Mouse (Mus musculus): ENCODE results near the gene Gm49394. TPM values are rescaled to one million over a fixed set of nuclear protein-coding genes. Genes with fewer than 3 reads are reported as not detected.

Gene Gm49394
- polyA plus RNA-seq (2016; fragmentation: Nextera tagmentation; extraction: Ambion mirVana): 0.04 TPM in 1 of 2 replicates, not detected in the other

- H3K4me1 ChIP-seq: no peaks in the 10 kb centered on the region
- ATAC-seq (ENCODE audit: insufficient number of reproducible peaks, insufficient read depth, low FRiP score, low TSS enrichment): no peak
Observed at GRCm38 (mm10) chr7:142669751-142670625, at the start of gene Gm49394. TSS of gene Gm49394 (minus strand) at chr7:142669942.

GRCm38 (mm10) chr7:142714783-142715498 lies 45.2 kb upstream of the Gm49394 start:
- peak overlapping the region; percentile 49 for H3K4me2 ChIP-seq (replicated peaks)
- H3K27me3 ChIP-seq: no peaks in the 10 kb centered on the region
- H3K36me3 ChIP-seq: no peaks in the 10 kb centered on the region
- H3K4me1 ChIP-seq: no peaks in the 10 kb centered on the region
- no peak for ATAC-seq (ENCODE audit: insufficient number of reproducible peaks, insufficient read depth, low FRiP score, low TSS enrichment)
- H3K9ac ChIP-seq: peak overlapping the region; percentile 47; the same call in 1 of the 2 replicates
- no peak overlapping the region for H3K27ac ChIP-seq
- no peaks in the 10 kb centered on the region for H3K9me3 ChIP-seq
- H3K4me3 ChIP-seq: peak overlapping the region; percentile 25; the same call in 1 of the 2 replicates
- WGBS: 15% methylated on average over 8 of the region's 8 CpGs

More at GRCm38 (mm10) chr7:142669751-142670625, at the start of gene Gm49394:
- Histone ChIP-seq H3K27me3 (peaks cover 26% of the 10 kb centered on the region), H3K4me2 (replicated peaks) (no peak within 1 kb of the TSS), H3K4me3 (no peak within 1 kb of the TSS), H3K27ac (no peak within 1 kb of the TSS), H3K9ac (no peak within 1 kb of the TSS), H3K9me3 (peaks cover 28% of the 10 kb centered on the region), H3K36me3 (peaks cover 29% of the 10 kb centered on the region)
- 84% methylated on average over 23 of the region's 23 CpGs for WGBS

GRCm38 (mm10) chr7:142706873-142707272 lies 37.1 kb upstream of the Gm49394 start:
- Histone ChIP-seq H3K4me3 (no peak overlapping the region), H3K36me3 (no peaks in the 10 kb centered on the region), H3K27ac (no peak overlapping the region), H3K9me3 (no peaks in the 10 kb centered on the region), H3K9ac (no peak overlapping the region), H3K4me2 (replicated peaks) (no peak overlapping the region), H3K27me3 (no peaks in the 10 kb centered on the region), H3K4me1 (no peaks in the 10 kb centered on the region)
- WGBS: 71% methylated on average over 2 of the region's 2 CpGs
- no peak for ATAC-seq (ENCODE audit: insufficient number of reproducible peaks, insufficient read depth, low FRiP score, low TSS enrichment)

GRCm38 (mm10) chr7:142699334-142699860 lies 29.7 kb upstream of the Gm49394 start:
- H3K27ac ChIP-seq: no peak overlapping the region
- H3K9me3 ChIP-seq: no peaks in the 10 kb centered on the region
- no peak overlapping the region for H3K4me2 ChIP-seq (replicated peaks)
- ATAC-seq (ENCODE audit: insufficient number of reproducible peaks, insufficient read depth, low FRiP score, low TSS enrichment): no peak
- H3K36me3 ChIP-seq: no peaks in the 10 kb centered on the region
- WGBS: 73% methylated on average over 5 of the region's 5 CpGs
- H3K9ac ChIP-seq: no peak overlapping the region
- H3K4me3 ChIP-seq: no peak overlapping the region
- H3K4me1 ChIP-seq: no peaks in the 10 kb centered on the region
- no peaks in the 10 kb centered on the region for H3K27me3 ChIP-seq

- Histone ChIP-seq H3K4me2 (replicated peaks) (no peak overlapping the region), H3K4me3 (no peak overlapping the region), H3K27me3 (no peaks in the 10 kb centered on the region), H3K27ac (no peak overlapping the region), H3K9me3 (no peaks in the 10 kb centered on the region), H3K36me3 (no peaks in the 10 kb centered on the region), H3K4me1 (no peaks in the 10 kb centered on the region), H3K9ac (no peak overlapping the region)
- no peak for ATAC-seq (ENCODE audit: insufficient number of reproducible peaks, insufficient read depth, low FRiP score, low TSS enrichment)
- 87% methylated on average over 3 of the region's 3 CpGs for WGBS
Observed at GRCm38 (mm10) chr7:142678611-142679010, 8.9 kb upstream of the Gm49394 start.

- H3K27me3 ChIP-seq: no peaks in the 10 kb centered on the region
- ATAC-seq (ENCODE audit: insufficient number of reproducible peaks, insufficient read depth, low FRiP score, low TSS enrichment): no peak
- H3K4me2 ChIP-seq (replicated peaks): no peak overlapping the region
- no peaks in the 10 kb centered on the region for H3K4me1 ChIP-seq
- WGBS: 10% methylated on average over 3 of the region's 3 CpGs
- H3K27ac ChIP-seq: no peak overlapping the region
- H3K9ac ChIP-seq: no peak overlapping the region
- peaks cover 6% of the 10 kb centered on the region for H3K9me3 ChIP-seq
- no peaks in the 10 kb centered on the region for H3K36me3 ChIP-seq
- H3K4me3 ChIP-seq: no peak overlapping the region
Observed at GRCm38 (mm10) chr7:142675644-142676043, 5.9 kb upstream of the Gm49394 start.

- ATAC-seq (ENCODE audit: insufficient number of reproducible peaks, insufficient read depth, low FRiP score, low TSS enrichment): no peak
- peaks cover 10% of the 10 kb centered on the region for H3K9me3 ChIP-seq
- H3K27me3 ChIP-seq: no peaks in the 10 kb centered on the region
- 65% methylated on average over 6 of the region's 6 CpGs for WGBS
- no peak overlapping the region for H3K4me2 ChIP-seq (replicated peaks)
- H3K9ac ChIP-seq: no peak overlapping the region
- no peaks in the 10 kb centered on the region for H3K4me1 ChIP-seq
- H3K36me3 ChIP-seq: no peaks in the 10 kb centered on the region
- no peak overlapping the region for H3K4me3 ChIP-seq
- H3K27ac ChIP-seq: no peak overlapping the region
Observed at GRCm38 (mm10) chr7:142675141-142675540, 5.4 kb upstream of the Gm49394 start.

GRCm38 (mm10) chr7:142672120-142672519 lies 2.4 kb upstream of the Gm49394 start:
- no peaks in the 10 kb centered on the region for H3K4me1 ChIP-seq
- H3K36me3 ChIP-seq: peaks cover 21% of the 10 kb centered on the region
- H3K27me3 ChIP-seq: peaks cover 4% of the 10 kb centered on the region
- no peak for ATAC-seq (ENCODE audit: insufficient number of reproducible peaks, insufficient read depth, low FRiP score, low TSS enrichment)
- no peak overlapping the region for H3K4me3 ChIP-seq
- no peak overlapping the region for H3K27ac ChIP-seq
- H3K9ac ChIP-seq: no peak overlapping the region
- H3K4me2 ChIP-seq (replicated peaks): no peak overlapping the region
- WGBS: 7% methylated on average over 4 of the region's 4 CpGs
- peaks cover 28% of the 10 kb centered on the region for H3K9me3 ChIP-seq

GRCm38 (mm10) chr7:142671067-142671466 lies 1.3 kb upstream of the Gm49394 start:
- Histone ChIP-seq H3K27ac (no peak overlapping the region), H3K36me3 (peaks cover 29% of the 10 kb centered on the region), H3K4me3 (no peak overlapping the region), H3K4me2 (replicated peaks) (no peak overlapping the region), H3K4me1 (no peaks in the 10 kb centered on the region), H3K9me3 (peaks cover 28% of the 10 kb centered on the region), H3K27me3 (peaks cover 15% of the 10 kb centered on the region), H3K9ac (no peak overlapping the region)
- 96% methylated on average over 1 of the region's 1 CpGs for WGBS
- ATAC-seq (ENCODE audit: insufficient number of reproducible peaks, insufficient read depth, low FRiP score, low TSS enrichment): no peak

- no peak overlapping the region for H3K4me3 ChIP-seq
- H3K27me3 ChIP-seq: peaks cover 42% of the 10 kb centered on the region
- peaks cover 9% of the 10 kb centered on the region; the same call in 1 of the 2 replicates for H3K4me1 ChIP-seq
- peaks cover 29% of the 10 kb centered on the region for H3K36me3 ChIP-seq
- no peak overlapping the region for H3K9ac ChIP-seq
- WGBS: 100% methylated on average over 1 of the region's 1 CpGs
- no peak for ATAC-seq (ENCODE audit: insufficient number of reproducible peaks, insufficient read depth, low FRiP score, low TSS enrichment)
- H3K4me2 ChIP-seq (replicated peaks): no peak overlapping the region
- H3K27ac ChIP-seq: no peak overlapping the region
- H3K9me3 ChIP-seq: peaks cover 28% of the 10 kb centered on the region
Observed at GRCm38 (mm10) chr7:142668328-142668727, 1.4 kb downstream of the Gm49394 start.

- Histone ChIP-seq H3K27me3 (peaks cover 43% of the 10 kb centered on the region), H3K9me3 (peaks cover 28% of the 10 kb centered on the region), H3K27ac (0 out of 2 replicates have a peak overlapping the region, but pooled peaks have one; percentile 23), H3K4me3 (no peak overlapping the region), H3K9ac (no peak overlapping the region), H3K4me1 (peaks cover 9% of the 10 kb centered on the region; the same call in 1 of the 2 replicates), H3K36me3 (peaks cover 29% of the 10 kb centered on the region), H3K4me2 (replicated peaks) (no peak overlapping the region)
- 94% methylated on average over 18 of the region's 18 CpGs for whole genome bisulfite sequencing
- no peak for ATAC-seq (ENCODE audit: insufficient number of reproducible peaks, insufficient read depth, low FRiP score, low TSS enrichment)
Observed at GRCm38 (mm10) chr7:142667521-142667920, 2.2 kb downstream of the Gm49394 start.
